Mouse (Mus musculus) right cerebral cortex, adult 18-20 months (tissue): ENCODE measurements around the gene Atp1a4.

Experiments used
- DNase-seq: peaks from one replicate; pipeline ENCODE4 v3.0.0; 2022; ENCODE audit warnings: mixed read lengths

The Atp1a4 gene

GRCm38 (mm10) chr1:172218164-172218910 lies 39.9 kb downstream of the Atp1a4 start:
- no peak for DNase-seq

- peak; percentile 93 for DNase-seq
Observed at GRCm38 (mm10) chr1:172217148-172217547, 41.1 kb downstream of the Atp1a4 start.

- DNase-seq: no peak
Observed at GRCm38 (mm10) chr1:172214748-172215147, 43.5 kb downstream of the Atp1a4 start.

GRCm38 (mm10) chr1:172213771-172214170 lies 44.4 kb downstream of the Atp1a4 start:
- DNase-seq: no peak

GRCm38 (mm10) chr1:172212776-172213175 lies 45.4 kb downstream of the Atp1a4 start:
- DNase-seq: no peak

- no peak for DNase-seq
Observed at GRCm38 (mm10) chr1:172207111-172207584, 51.1 kb downstream of the Atp1a4 start.

- peak; percentile 88 for DNase-seq
Observed at GRCm38 (mm10) chr1:172206141-172206917, 51.9 kb downstream of the Atp1a4 start, which contains the start of gene Pea15a. Gene Pea15a (minus strand): TSS chr1:172206804.

GRCm38 (mm10) chr1:172205741-172206087 lies 52.5 kb downstream of the Atp1a4 start:
- DNase-seq: no peak

GRCm38 (mm10) chr1:172204814-172205740 lies 53.1 kb downstream of the Atp1a4 start:
- no peak for DNase-seq

GRCm38 (mm10) chr1:172204033-172204813 lies 54.0 kb downstream of the Atp1a4 start:
- no peak for DNase-seq

- DNase-seq: no peak
Observed at GRCm38 (mm10) chr1:172203566-172203965, 54.6 kb downstream of the Atp1a4 start.

GRCm38 (mm10) chr1:172202894-172203522 lies 55.2 kb downstream of the Atp1a4 start:
- DNase-seq: no peak

GRCm38 (mm10) chr1:172201967-172202880 lies 56.0 kb downstream of the Atp1a4 start:
- DNase-seq: no peak

GRCm38 (mm10) chr1:172200871-172201447 lies 57.3 kb downstream of the Atp1a4 start:
- peak; percentile 73 for DNase-seq

- DNase-seq: no peak
Observed at GRCm38 (mm10) chr1:172200161-172200560, 58.1 kb downstream of the Atp1a4 start.

- no peak for DNase-seq
Observed at GRCm38 (mm10) chr1:172198996-172199395, 59.2 kb downstream of the Atp1a4 start.

- DNase-seq: no peak
Observed at GRCm38 (mm10) chr1:172198316-172198715, 59.9 kb downstream of the Atp1a4 start.

- DNase-seq: no peak
Observed at GRCm38 (mm10) chr1:172197851-172198250, 60.4 kb downstream of the Atp1a4 start.

GRCm38 (mm10) chr1:172197146-172197545 lies 61.1 kb downstream of the Atp1a4 start:
- no peak for DNase-seq

GRCm38 (mm10) chr1:172194435-172194834 lies 63.8 kb downstream of the Atp1a4 start:
- DNase-seq: no peak
